Mouse (Mus musculus): Measurements from ENCODE around the gene Tbc1d22b.

Tbc1d22b gene

DNA sequence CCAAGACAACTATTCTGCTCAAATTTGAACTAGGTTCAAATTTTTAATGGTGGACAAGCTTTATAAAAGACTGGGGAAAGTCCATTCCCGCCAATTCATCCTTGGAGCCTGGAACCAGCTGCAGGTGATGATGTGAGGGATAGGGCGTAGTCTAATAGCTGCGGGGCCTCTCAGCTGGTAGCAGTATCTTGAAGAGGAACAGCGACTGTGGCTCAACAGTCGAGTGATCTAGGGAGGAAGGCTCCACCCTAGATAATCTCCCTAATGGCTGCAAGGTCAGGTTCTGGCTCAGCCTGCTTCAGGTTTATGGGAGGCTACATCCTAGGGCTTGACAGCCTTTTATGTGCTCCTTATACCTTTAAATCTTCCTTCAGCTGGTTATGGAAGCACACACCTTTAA lies 80.0 kb downstream of the Tbc1d22b start:
- H3K4me3 ChIP-seq (replicated peaks; ENCODE audit: low read length): 0 out of 2 replicates have a peak overlapping the region, but pooled peaks have one; percentile 3
- TF ChIP-seq NANOG (IDR thresholded peaks at IDR 0.05; ENCODE audit: borderline replicate concordance, low read length): 0 out of 2 replicates have a peak, but pooled peaks have one; percentile 13
- no peak for TF ChIP-seq POU5F1 (IDR thresholded peaks at IDR 0.05; ENCODE audit: borderline replicate concordance, low read length)
- H3K36me3 ChIP-seq (ENCODE audit: insufficient read depth, low read length): peaks cover 79% of the 10 kb centered on the region
- no peaks in the 10 kb centered on the region for H3K27me3 ChIP-seq (ENCODE audit: insufficient read depth, low read length)
- H3K9me3 ChIP-seq (ENCODE audit: low read length): no peaks in the 10 kb centered on the region
- H3K4me1 ChIP-seq (replicated peaks; ENCODE audit: low read depth, low read length): peaks cover 98% of the 10 kb centered on the region

DNA sequence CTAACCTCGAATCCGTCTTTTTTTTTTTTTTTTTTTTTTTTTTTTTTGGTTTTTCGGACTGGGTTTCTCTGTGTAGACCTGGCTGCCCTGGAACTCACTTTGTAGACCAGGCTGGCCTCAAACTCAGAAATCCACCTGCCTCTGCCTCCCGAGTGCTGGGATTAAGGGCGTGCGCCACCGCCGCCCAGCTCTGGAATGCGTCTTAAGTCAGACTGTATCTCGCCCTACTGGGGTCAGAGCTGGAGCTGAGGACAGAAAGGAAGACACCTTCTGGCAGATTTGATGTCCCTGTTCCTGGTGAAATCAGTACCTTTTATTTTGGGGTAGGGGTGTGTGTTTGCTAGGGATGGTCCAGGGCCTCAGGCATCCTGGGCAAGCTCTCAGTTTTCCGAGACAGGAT lies 82.7 kb downstream of the Tbc1d22b start:
- no peaks in the 10 kb centered on the region for H3K27me3 ChIP-seq (ENCODE audit: insufficient read depth, low read length)
- TF ChIP-seq CTCF (conservative IDR thresholded peaks at IDR 0.05; ENCODE audit: low read length) (no peak), NANOG (IDR thresholded peaks at IDR 0.05; ENCODE audit: borderline replicate concordance, low read length) (no peak), POU5F1 (IDR thresholded peaks at IDR 0.05; ENCODE audit: borderline replicate concordance, low read length) (no peak)
- H3K4me1 ChIP-seq (replicated peaks; ENCODE audit: low read depth, low read length): peaks cover 99% of the 10 kb centered on the region
- peaks cover 80% of the 10 kb centered on the region for H3K36me3 ChIP-seq (ENCODE audit: insufficient read depth, low read length)
- no peak overlapping the region for H3K4me3 ChIP-seq (replicated peaks; ENCODE audit: low read length)
- no peaks in the 10 kb centered on the region for H3K9me3 ChIP-seq (ENCODE audit: low read length)

DNA sequence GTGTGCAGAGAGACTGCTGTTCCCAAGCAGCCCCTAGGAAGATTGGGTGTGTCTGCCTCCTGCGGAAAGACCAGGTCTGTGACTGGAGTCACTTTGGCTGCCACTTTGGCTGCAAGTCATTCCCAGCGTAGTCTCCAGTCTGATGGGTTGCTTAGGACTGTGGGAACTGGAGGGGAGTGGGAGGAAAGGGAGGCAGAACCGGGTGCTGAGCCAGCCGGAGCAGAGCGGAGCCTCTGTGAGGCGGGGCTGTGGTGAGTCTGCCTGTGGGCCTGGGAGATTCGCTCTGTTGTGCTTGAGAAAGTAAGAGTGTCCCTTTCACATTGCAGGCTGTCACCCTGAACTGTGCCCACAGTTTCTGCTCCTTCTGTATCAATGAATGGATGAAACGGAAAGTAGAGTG lies 85.9 kb downstream of the Tbc1d22b start:
- Histone ChIP-seq H3K27me3 (ENCODE audit: insufficient read depth, low read length) (no peaks in the 10 kb centered on the region), H3K36me3 (ENCODE audit: insufficient read depth, low read length) (peaks cover 71% of the 10 kb centered on the region), H3K9me3 (ENCODE audit: low read length) (no peaks in the 10 kb centered on the region), H3K4me1 (replicated peaks; ENCODE audit: low read depth, low read length) (peaks cover 99% of the 10 kb centered on the region), H3K4me3 (replicated peaks; ENCODE audit: low read length) (no peak overlapping the region)
- TF ChIP-seq CTCF (conservative IDR thresholded peaks at IDR 0.05; ENCODE audit: low read length) (no peak), NANOG (IDR thresholded peaks at IDR 0.05; ENCODE audit: borderline replicate concordance, low read length) (no peak), POU5F1 (IDR thresholded peaks at IDR 0.05; ENCODE audit: borderline replicate concordance, low read length) (no peak)

DNA sequence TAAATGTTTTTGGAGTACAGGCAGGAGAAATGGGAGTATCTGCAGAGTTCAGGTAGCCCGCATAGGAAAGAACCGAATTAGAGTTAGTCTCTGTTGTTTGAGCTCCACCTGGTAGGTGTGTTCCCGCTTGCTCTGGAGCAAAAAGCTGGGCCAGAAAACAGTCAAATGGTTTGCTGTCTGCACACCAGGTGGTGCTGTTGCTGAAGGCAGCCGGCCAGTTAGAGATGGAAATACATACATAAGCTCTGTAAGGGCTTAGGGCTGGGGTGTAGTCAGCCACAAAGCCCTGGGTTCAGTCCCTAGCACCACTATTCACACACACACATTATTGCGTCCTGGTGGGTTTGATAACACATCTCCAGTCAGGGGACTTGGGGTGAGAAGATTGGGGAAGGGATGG lies 86.5 kb downstream of the Tbc1d22b start:
- Histone ChIP-seq H3K36me3 (ENCODE audit: insufficient read depth, low read length) (peaks cover 71% of the 10 kb centered on the region), H3K4me1 (replicated peaks; ENCODE audit: low read depth, low read length) (peaks cover 99% of the 10 kb centered on the region), H3K9me3 (ENCODE audit: low read length) (no peaks in the 10 kb centered on the region), H3K27me3 (ENCODE audit: insufficient read depth, low read length) (no peaks in the 10 kb centered on the region), H3K4me3 (replicated peaks; ENCODE audit: low read length) (no peak overlapping the region)
- no peak for TF ChIP-seq POU5F1 (IDR thresholded peaks at IDR 0.05; ENCODE audit: borderline replicate concordance, low read length)
- TF ChIP-seq CTCF (conservative IDR thresholded peaks at IDR 0.05; ENCODE audit: low read length): peak; percentile 32
- TF ChIP-seq NANOG (IDR thresholded peaks at IDR 0.05; ENCODE audit: borderline replicate concordance, low read length): no peak

DNA sequence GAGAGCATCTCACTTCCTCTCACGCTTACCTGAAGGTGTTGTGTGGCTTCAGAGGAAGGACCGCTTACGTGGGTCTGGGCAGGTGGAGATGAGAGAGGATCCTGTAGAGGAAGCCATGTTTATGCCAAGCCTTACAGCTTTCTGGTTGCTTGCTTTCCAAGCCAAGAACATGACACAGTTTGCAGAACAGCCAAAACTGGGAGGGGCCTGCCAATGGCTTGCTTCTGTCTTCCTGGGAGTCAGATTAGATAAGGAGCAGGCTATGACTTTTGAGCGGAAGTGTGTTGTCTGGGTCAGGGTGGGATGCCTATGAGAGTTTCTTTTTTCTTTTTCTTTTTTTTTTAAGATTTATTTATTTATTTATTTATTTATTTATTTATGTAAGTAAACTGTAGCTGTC lies 87.8 kb downstream of the Tbc1d22b start:
- Histone ChIP-seq H3K9me3 (ENCODE audit: low read length) (no peaks in the 10 kb centered on the region), H3K27me3 (ENCODE audit: insufficient read depth, low read length) (no peaks in the 10 kb centered on the region), H3K4me3 (replicated peaks; ENCODE audit: low read length) (no peak overlapping the region), H3K36me3 (ENCODE audit: insufficient read depth, low read length) (peaks cover 66% of the 10 kb centered on the region), H3K4me1 (replicated peaks; ENCODE audit: low read depth, low read length) (peaks cover 98% of the 10 kb centered on the region)
- no peak for TF ChIP-seq NANOG (IDR thresholded peaks at IDR 0.05; ENCODE audit: borderline replicate concordance, low read length)
- no peak for TF ChIP-seq CTCF (conservative IDR thresholded peaks at IDR 0.05; ENCODE audit: low read length)
- TF ChIP-seq POU5F1 (IDR thresholded peaks at IDR 0.05; ENCODE audit: borderline replicate concordance, low read length): no peak

DNA sequence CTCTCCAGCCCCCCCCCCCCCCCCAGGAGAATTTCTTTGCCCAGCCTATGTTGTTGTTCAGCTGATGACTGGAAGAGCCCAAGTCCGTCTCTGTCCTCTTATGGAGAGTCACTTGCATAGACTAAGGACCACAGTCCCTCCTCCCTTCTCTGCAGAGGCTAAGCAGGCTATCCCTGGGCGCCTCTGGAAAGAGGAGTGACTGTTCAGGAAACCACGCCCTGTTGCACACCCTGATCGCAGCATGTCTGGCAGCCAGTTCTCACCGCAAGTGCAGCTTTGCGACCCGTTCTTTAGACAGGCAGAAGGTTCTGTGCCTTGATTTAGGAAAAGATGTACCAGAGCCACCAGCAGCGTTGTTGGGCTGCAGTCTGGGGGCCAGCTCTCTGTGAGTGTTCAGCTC lies 88.3 kb downstream of the Tbc1d22b start:
- H3K9me3 ChIP-seq (ENCODE audit: low read length): no peaks in the 10 kb centered on the region
- peaks cover 66% of the 10 kb centered on the region for H3K36me3 ChIP-seq (ENCODE audit: insufficient read depth, low read length)
- no peak for TF ChIP-seq CTCF (conservative IDR thresholded peaks at IDR 0.05; ENCODE audit: low read length)
- no peak for TF ChIP-seq POU5F1 (IDR thresholded peaks at IDR 0.05; ENCODE audit: borderline replicate concordance, low read length)
- TF ChIP-seq NANOG (IDR thresholded peaks at IDR 0.05; ENCODE audit: borderline replicate concordance, low read length): no peak
- no peak overlapping the region for H3K4me3 ChIP-seq (replicated peaks; ENCODE audit: low read length)
- H3K4me1 ChIP-seq (replicated peaks; ENCODE audit: low read depth, low read length): peaks cover 95% of the 10 kb centered on the region
- H3K27me3 ChIP-seq (ENCODE audit: insufficient read depth, low read length): no peaks in the 10 kb centered on the region

DNA sequence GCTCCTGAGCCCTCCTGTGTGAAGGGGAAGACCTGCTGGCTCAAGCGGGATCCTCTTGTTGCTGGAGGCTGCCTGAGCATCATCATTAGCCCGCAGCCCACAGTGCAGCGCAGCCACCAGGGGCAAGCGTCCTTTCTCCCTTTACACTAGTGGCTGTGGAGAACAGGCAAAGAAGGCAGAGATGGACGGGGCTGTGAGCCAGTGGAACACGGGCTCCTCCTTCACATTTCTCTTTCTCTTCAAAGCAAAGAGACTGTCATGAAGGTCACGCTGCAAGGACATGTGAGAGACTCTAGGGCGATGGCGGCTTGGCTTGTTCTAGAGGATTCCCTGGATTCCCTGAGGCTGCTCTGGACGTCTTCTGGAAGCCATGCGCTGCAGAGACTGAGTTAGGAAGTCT lies 91.4 kb downstream of the Tbc1d22b start:
- no peak for TF ChIP-seq POU5F1 (IDR thresholded peaks at IDR 0.05; ENCODE audit: borderline replicate concordance, low read length)
- TF ChIP-seq CTCF (conservative IDR thresholded peaks at IDR 0.05; ENCODE audit: low read length): no peak
- TF ChIP-seq NANOG (IDR thresholded peaks at IDR 0.05; ENCODE audit: borderline replicate concordance, low read length): no peak
- H3K36me3 ChIP-seq (ENCODE audit: insufficient read depth, low read length): peaks cover 41% of the 10 kb centered on the region
- H3K4me1 ChIP-seq (replicated peaks; ENCODE audit: low read depth, low read length): peaks cover 81% of the 10 kb centered on the region
- no peak overlapping the region for H3K4me3 ChIP-seq (replicated peaks; ENCODE audit: low read length)
- H3K9me3 ChIP-seq (ENCODE audit: low read length): no peaks in the 10 kb centered on the region
- no peaks in the 10 kb centered on the region for H3K27me3 ChIP-seq (ENCODE audit: insufficient read depth, low read length)

DNA sequence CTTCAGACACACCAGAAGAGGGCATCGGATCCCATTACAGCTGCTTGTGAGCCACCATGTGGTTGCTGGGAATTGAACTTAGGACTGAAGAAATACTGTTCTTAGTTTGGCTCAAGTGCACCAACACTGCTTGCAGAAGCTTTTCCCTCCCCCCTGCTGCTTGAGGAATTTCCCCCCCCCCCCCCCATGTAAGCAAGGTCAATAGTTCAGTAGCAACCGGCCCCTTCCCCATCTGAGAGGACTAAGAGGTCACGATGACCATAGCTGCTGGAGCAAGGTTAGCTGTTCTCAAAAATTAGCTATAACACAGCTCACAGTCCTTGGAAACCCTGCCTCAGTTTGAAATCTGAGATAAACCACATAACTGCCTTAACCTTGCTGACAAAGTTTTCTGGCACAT lies 92.6 kb downstream of the Tbc1d22b start:
- TF ChIP-seq NANOG (IDR thresholded peaks at IDR 0.05; ENCODE audit: borderline replicate concordance, low read length) (no peak), CTCF (conservative IDR thresholded peaks at IDR 0.05; ENCODE audit: low read length) (no peak), POU5F1 (IDR thresholded peaks at IDR 0.05; ENCODE audit: borderline replicate concordance, low read length) (no peak)
- peaks cover 30% of the 10 kb centered on the region for H3K36me3 ChIP-seq (ENCODE audit: insufficient read depth, low read length)
- no peak overlapping the region for H3K4me3 ChIP-seq (replicated peaks; ENCODE audit: low read length)
- no peaks in the 10 kb centered on the region for H3K9me3 ChIP-seq (ENCODE audit: low read length)
- no peaks in the 10 kb centered on the region for H3K27me3 ChIP-seq (ENCODE audit: insufficient read depth, low read length)
- H3K4me1 ChIP-seq (replicated peaks; ENCODE audit: low read depth, low read length): peaks cover 77% of the 10 kb centered on the region

All from E14TG2a.4 (cell line).